ENCODE assay signal across 17 mouse cellular contexts in genomic region chr16:18321443-18321842, GRCm38 (mm10).
"Had no signal": no experiment of that assay in that cellular context is flagged by ENCODE, and none has a peak within 500 bp of the region (broad histone marks: within the 10 kb centered on the region; RNA-seq: fewer than 3 reads in every experiment).

No protein-coding gene starts in this region.

- DNase-seq: retina, postnatal 1 day; right cerebral cortex, adult 18-20 months; right cerebral cortex, postnatal 14 days; right cerebral cortex, postnatal 25 days; right cerebral cortex, postnatal 4 days; spleen, adult 18-20 months; thymus, adult 18-20 months; thymus, adult 2 months; thymus, postnatal 14 days; thymus, postnatal 25 days; thymus, postnatal 36 days; thymus, postnatal 4 days had no signal

- H3K9ac ChIP-seq: neural tube, embryonic 12.5 days; neural tube, embryonic 13.5 days; neural tube, embryonic 15.5 days; stomach, embryonic 15.5 days had no signal

- H3K4me1 ChIP-seq: neural tube, embryonic 12.5 days; neural tube, embryonic 13.5 days; neural tube, embryonic 15.5 days; stomach, embryonic 15.5 days had no signal

- H3K27ac ChIP-seq: neural tube, embryonic 12.5 days; neural tube, embryonic 13.5 days; neural tube, embryonic 15.5 days; stomach, embryonic 15.5 days; stomach, postnatal 0 days had no signal

- H3K36me3 ChIP-seq: stomach, embryonic 15.5 days had no signal

- H3K4me3 ChIP-seq: neural tube, embryonic 12.5 days; neural tube, embryonic 13.5 days; neural tube, embryonic 15.5 days; stomach, embryonic 15.5 days had no signal

- H3K9me3 ChIP-seq: neural tube, embryonic 12.5 days; neural tube, embryonic 13.5 days; neural tube, embryonic 15.5 days; stomach, embryonic 15.5 days had no signal
